Mouse (Mus musculus) spleen, postnatal 10 days (tissue): ENCODE data around the gene Ldlrad3.

Source experiments
- DNase-seq, 2 experiments: peaks; one replicate each; pipeline ENCODE4 v3.0.0; 2021 to 2022; ENCODE audit warnings: low spot score in 2 of 2

Gene Ldlrad3

GRCm38 (mm10) chr2:102116521-102117401 is 69.4 kb downstream of the Ldlrad3 start:
- DNase-seq, result no peak

GRCm38 (mm10) chr2:102113801-102114200 is 72.4 kb downstream of the Ldlrad3 start:
- DNase-seq, result no peak

GRCm38 (mm10) chr2:102113323-102113722 is 72.9 kb downstream of the Ldlrad3 start:
- DNase-seq, result no peak

GRCm38 (mm10) chr2:102111906-102112499 is 74.2 kb downstream of the Ldlrad3 start:
- no peak for DNase-seq

GRCm38 (mm10) chr2:102110306-102110705 is 75.9 kb downstream of the Ldlrad3 start:
- DNase-seq, result no peak

- peak in 1 of 2 experiments; percentile 17 for DNase-seq
Measured at GRCm38 (mm10) chr2:102107280-102107679, 78.9 kb downstream of the Ldlrad3 start.

- DNase-seq, result no peak
Measured at GRCm38 (mm10) chr2:102106728-102107127, 79.5 kb downstream of the Ldlrad3 start.

- DNase-seq, result no peak
Measured at GRCm38 (mm10) chr2:102105454-102105853, 80.7 kb downstream of the Ldlrad3 start.

- no peak for DNase-seq
Measured at GRCm38 (mm10) chr2:102103955-102104354, 82.2 kb downstream of the Ldlrad3 start.

GRCm38 (mm10) chr2:102100490-102100889 is 85.7 kb downstream of the Ldlrad3 start:
- no peak for DNase-seq

GRCm38 (mm10) chr2:102099702-102100450 is 86.3 kb downstream of the Ldlrad3 start:
- DNase-seq, result no peak

- no peak for DNase-seq
Measured at GRCm38 (mm10) chr2:102099261-102099660, 86.9 kb downstream of the Ldlrad3 start.

GRCm38 (mm10) chr2:102094773-102095172 is 91.4 kb downstream of the Ldlrad3 start:
- DNase-seq, result no peak

- DNase-seq, result no peak
Measured at GRCm38 (mm10) chr2:102094281-102094680, 91.9 kb downstream of the Ldlrad3 start.

GRCm38 (mm10) chr2:102092579-102092978 is 93.6 kb downstream of the Ldlrad3 start:
- DNase-seq, result no peak

GRCm38 (mm10) chr2:102091516-102092350 is 94.5 kb downstream of the Ldlrad3 start:
- DNase-seq, result peak in 1 of 2 experiments; percentile 68

- DNase-seq, result no peak
Measured at GRCm38 (mm10) chr2:102087787-102088186, 98.4 kb downstream of the Ldlrad3 start.

GRCm38 (mm10) chr2:102086583-102086982 is 99.6 kb downstream of the Ldlrad3 start:
- DNase-seq, result no peak

- DNase-seq, result no peak
Measured at GRCm38 (mm10) chr2:102082782-102083181, 103.4 kb downstream of the Ldlrad3 start.

- peak in 1 of 2 experiments; percentile 67 for DNase-seq
Measured at GRCm38 (mm10) chr2:102077554-102077953, 108.6 kb downstream of the Ldlrad3 start.

- DNase-seq, result no peak
Measured at GRCm38 (mm10) chr2:102076237-102076636, 109.9 kb downstream of the Ldlrad3 start.
